Mouse (Mus musculus) hindbrain, embryonic 14.5 days (tissue): ENCODE data around the gene Emid1. TPM values are rescaled to one million over a fixed set of nuclear protein-coding genes. Genes with fewer than 3 reads are reported as not detected.

ENCODE experiments used
- ATAC-seq: fragments of 200-750 bp; cut with Nextera tagmentation; 2 replicates; pipeline ENCODE4 v1.8.0; 2017; ENCODE audit warnings: moderate number of reproducible peaks, mild to moderate bottlenecking, moderate TSS enrichment, moderate library complexity; ENCODE audit not compliant: low FRiP score
- DNase-seq: peaks from one replicate; pipeline ENCODE4 v3.0.0-alpha.2; 2015; ENCODE audit warnings: low spot score
- H3K27ac ChIP-seq: fragments of 300-500 bp; sonication (generic); 2 replicates; pipeline ENCODE4 v1.5.1; 2014; ENCODE audit warnings: mild to moderate bottlenecking, moderate library complexity
- H3K27me3 ChIP-seq: fragments of 300-500 bp; sonication (generic); 2 replicates; pipeline ENCODE4 v1.6.1; 2014; ENCODE audit warnings: mild to moderate bottlenecking, low read length, mixed read lengths; ENCODE audit not compliant: control insufficient read depth, insufficient read depth
- H3K36me3 ChIP-seq: fragments of 300-500 bp; sonication (generic); replicated peaks from 2 replicates; pipeline ENCODE4 v1.6.1; 2014; ENCODE audit not compliant: control insufficient read depth, insufficient read depth
- H3K4me1 ChIP-seq: fragments of 300-500 bp; sonication (generic); replicated peaks from 2 replicates; pipeline ENCODE4 v1.6.1; 2014; ENCODE audit warnings: antibody characterized with exemption, low read length, mixed read lengths; ENCODE audit not compliant: control insufficient read depth, insufficient read depth
- H3K4me2 ChIP-seq: fragments of 300-500 bp; sonication (generic); replicated peaks from 2 replicates; pipeline ENCODE4 v1.6.1; 2014; ENCODE audit warnings: mild to moderate bottlenecking, moderate library complexity
- H3K4me3 ChIP-seq: fragments of 300-500 bp; sonication (generic); replicated peaks from 2 replicates; pipeline ENCODE4 v1.5.1; 2014; ENCODE audit warnings: mild to moderate bottlenecking, low read length
- H3K9ac ChIP-seq: fragments of 300-500 bp; sonication (generic); 2 replicates; pipeline ENCODE4 v1.6.1; 2014
- H3K9me3 ChIP-seq: fragments of 300-500 bp; sonication (generic); 2 replicates; pipeline ENCODE4 v1.6.1; 2016; ENCODE audit warnings: low read length; ENCODE audit not compliant: control insufficient read depth
- WGBS: fragments of 180-500 bp; shearing (Covaris S2); extraction: QIAGEN DNeasy Blood & Tissue Kit; methylation state at CpG from one replicate; pipeline ENCODE4 v1.1.7; 2014; 5-methylcytosine and 5-hydroxymethylcytosine counted together
- polyA plus RNA-seq: library from polyadenylated mRNA; unstranded; fragments of >200 nt; fragmentation: Nextera tagmentation; extraction: Ambion mirVana; gene quantifications from 2 replicates; pipeline ENCODE4 v1.2.1, GENCODE M21; 2014

Gene Emid1
- polyA plus RNA-seq, 1 experiment from 2014 or later: 17.8 TPM

- peaks cover 74% of the 10 kb centered on the region for H3K27me3 ChIP-seq
- H3K4me1 ChIP-seq: peaks cover 31% of the 10 kb centered on the region
- no peaks in the 10 kb centered on the region for H3K9me3 ChIP-seq
- H3K4me2 ChIP-seq: peak within 1 kb of the TSS; percentile 54
- 3% methylated on average over 70 of the region's 77 CpGs for WGBS
- DNase-seq: no peak
- H3K27ac ChIP-seq: no peak within 1 kb of the TSS
- ATAC-seq: no peak
- peak within 1 kb of the TSS; percentile 34 for H3K4me3 ChIP-seq
- H3K36me3 ChIP-seq: peaks cover 4% of the 10 kb centered on the region
- peak within 1 kb of the TSS; percentile 24 for H3K9ac ChIP-seq
Observed at GRCm38 (mm10) chr11:5057856-5058641, 94.0 kb downstream of the Emid1 start, which contains the start of gene Rasl10a. Gene Rasl10a, plus strand, starts transcription at chr11:5058128.

GRCm38 (mm10) chr11:5057541-5057855 lies 94.6 kb downstream of the Emid1 start:
- 12% methylated on average over 8 of the region's 8 CpGs for WGBS
- peak overlapping the region; percentile 24; the same call in 1 of the 2 replicates for H3K9ac ChIP-seq
- H3K9me3 ChIP-seq: no peaks in the 10 kb centered on the region
- H3K4me2 ChIP-seq: peak overlapping the region; percentile 54
- H3K27ac ChIP-seq: no peak overlapping the region
- H3K4me1 ChIP-seq: peaks cover 26% of the 10 kb centered on the region
- ATAC-seq: no peak
- peaks cover 4% of the 10 kb centered on the region for H3K36me3 ChIP-seq
- peaks cover 68% of the 10 kb centered on the region for H3K27me3 ChIP-seq
- H3K4me3 ChIP-seq: peak overlapping the region; percentile 34
- no peak for DNase-seq

GRCm38 (mm10) chr11:5057064-5057463 lies 95.0 kb downstream of the Emid1 start:
- ATAC-seq: no peak
- Histone ChIP-seq H3K4me1 (peaks cover 21% of the 10 kb centered on the region), H3K9me3 (no peaks in the 10 kb centered on the region), H3K9ac (no peak overlapping the region), H3K4me2 (no peak overlapping the region), H3K36me3 (peaks cover 4% of the 10 kb centered on the region), H3K27ac (no peak overlapping the region), H3K4me3 (no peak overlapping the region), H3K27me3 (peaks cover 64% of the 10 kb centered on the region)
- no peak for DNase-seq
- WGBS: 48% methylated on average over 8 of the region's 8 CpGs

Other genes starting within 250 kb of the Emid1 start
- 11.8 and 17.9 TPM in 2 replicates for gene Nefh, start 204.2 kb downstream of the Emid1 start, polyA plus RNA-seq
- 91.7 and 99.9 TPM in 2 replicates for gene Ap1b1, start 165.4 kb downstream of the Emid1 start, polyA plus RNA-seq
- gene Rasl10a, start 94.1 kb downstream of the Emid1 start, polyA plus RNA-seq: 1.0 and 1.8 TPM in 2 replicates
- gene Gas2l1, start 86.9 kb downstream of the Emid1 start, polyA plus RNA-seq: 24.9 and 28.9 TPM in 2 replicates
- gene Rhbdd3, start 53.3 kb downstream of the Emid1 start, polyA plus RNA-seq: 39.7 and 44.5 TPM in 2 replicates
- 267 and 288 TPM in 2 replicates for gene Ewsr1, start 53.0 kb downstream of the Emid1 start, polyA plus RNA-seq
- gene Kremen1, start 109.3 kb upstream of the Emid1 start, polyA plus RNA-seq: 3.9 and 5.7 TPM in 2 replicates